Mouse (Mus musculus) stomach, postnatal 0 days (tissue): ENCODE measurements around the gene Dqx1.

Experiments
- CTCF ChIP-seq: IDR thresholded peaks from 2 replicates; pipeline ENCODE4 v1.5.1; 2016; ENCODE audit warnings: antibody characterized with exemption, low read depth, mild to moderate bottlenecking, moderate library complexity
- EP300 ChIP-seq: optimal IDR thresholded peaks from 2 replicates; pipeline ENCODE3; 2016; ENCODE audit warnings: antibody characterized with exemption

GRCm38 (mm10) chr6:83013444-83013843, 44.2 kb upstream of the Dqx1 start:
- TF ChIP-seq CTCF (no peak), EP300 (no peak)
